Mouse (Mus musculus): ENCODE data around the gene Ldha.

GRCm38 (mm10) chr7:46837073-46837472 is 4.2 kb upstream of the Ldha start:
- TF ChIP-seq POLR2A (IDR thresholded peaks at IDR 0.05; ENCODE audit: borderline replicate concordance, extremely low read depth, insufficient read depth, insufficient read length, poor library complexity, severe bottlenecking) (no peak), CTCF (IDR thresholded peaks at IDR 0.05; ENCODE audit: borderline replicate concordance, extremely low read depth, insufficient read depth, insufficient read length) (no peak)
